Mouse (Mus musculus) bone marrow macrophage, adult 2 months (primary cell): ENCODE data around the gene Enpp3. TPM values are rescaled to one million over a fixed set of nuclear protein-coding genes. Genes with fewer than 3 reads are reported as not detected.
A peak's percentile ranks its signal among the peaks of the same experiment; 100 is the strongest.

ENCODE experiments used
- H3K27ac ChIP-seq: 2 replicates; pipeline ENCODE4 v1.5.1; 2012; ENCODE audit warnings: low read depth, low read length; ENCODE audit not compliant: insufficient read depth
- H3K4me1 ChIP-seq: 2 replicates; pipeline ENCODE4 v1.6.1; 2012; ENCODE audit warnings: low read length; ENCODE audit not compliant: control insufficient read depth, insufficient read depth
- H3K4me3 ChIP-seq: 2 replicates; pipeline ENCODE4 v1.5.1; 2012; ENCODE audit warnings: mild to moderate bottlenecking, low read length, moderate library complexity; ENCODE audit not compliant: insufficient read depth
- CTCF ChIP-seq: IDR thresholded peaks from 2 replicates; pipeline ENCODE4 v1.5.1; 2012; ENCODE audit warnings: low read depth, mild to moderate bottlenecking, low read length, moderate library complexity
- POLR2A ChIP-seq: IDR thresholded peaks from 2 replicates; pipeline ENCODE4 v1.6.1; 2012; ENCODE audit warnings: mild to moderate bottlenecking, low read depth, low read length, borderline replicate concordance
- polyA plus RNA-seq: library from polyadenylated mRNA; stranded (reverse); fragments of >200 nt; gene quantifications from 2 replicates; pipeline ENCODE4 v1.2.4, GENCODE M21; 2012; ENCODE audit not compliant: missing spikeins, insufficient read depth, insufficient read length

Gene Enpp3
- polyA plus RNA-seq, 1 experiment = not detected

DNA sequence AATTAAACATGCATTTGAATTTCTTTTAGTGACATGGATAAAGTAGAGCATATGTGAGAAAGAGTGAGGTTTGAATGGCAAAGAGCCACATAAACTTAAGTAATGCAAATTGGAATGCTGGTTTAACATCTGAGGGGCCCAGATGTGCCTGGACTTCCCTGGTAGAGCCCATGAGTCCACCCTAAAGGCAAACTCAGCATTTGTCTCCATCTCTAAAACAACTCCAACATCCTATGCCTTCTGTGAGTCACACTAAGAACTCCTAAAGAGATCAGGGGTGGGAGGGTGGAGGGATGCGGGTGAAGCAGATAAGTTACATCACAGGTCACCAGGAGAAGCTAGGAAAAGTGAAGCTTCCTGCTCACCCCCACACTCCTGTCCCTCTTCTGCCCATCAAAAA lies 76.6 kb downstream of the Enpp3 start:
- no peak for TF ChIP-seq CTCF
- no peak for TF ChIP-seq POLR2A
- Histone ChIP-seq H3K4me3 (no peak overlapping the region), H3K27ac (no peak overlapping the region), H3K4me1 (peaks cover 4% of the 10 kb centered on the region; the same call in 1 of the 2 replicates)

DNA sequence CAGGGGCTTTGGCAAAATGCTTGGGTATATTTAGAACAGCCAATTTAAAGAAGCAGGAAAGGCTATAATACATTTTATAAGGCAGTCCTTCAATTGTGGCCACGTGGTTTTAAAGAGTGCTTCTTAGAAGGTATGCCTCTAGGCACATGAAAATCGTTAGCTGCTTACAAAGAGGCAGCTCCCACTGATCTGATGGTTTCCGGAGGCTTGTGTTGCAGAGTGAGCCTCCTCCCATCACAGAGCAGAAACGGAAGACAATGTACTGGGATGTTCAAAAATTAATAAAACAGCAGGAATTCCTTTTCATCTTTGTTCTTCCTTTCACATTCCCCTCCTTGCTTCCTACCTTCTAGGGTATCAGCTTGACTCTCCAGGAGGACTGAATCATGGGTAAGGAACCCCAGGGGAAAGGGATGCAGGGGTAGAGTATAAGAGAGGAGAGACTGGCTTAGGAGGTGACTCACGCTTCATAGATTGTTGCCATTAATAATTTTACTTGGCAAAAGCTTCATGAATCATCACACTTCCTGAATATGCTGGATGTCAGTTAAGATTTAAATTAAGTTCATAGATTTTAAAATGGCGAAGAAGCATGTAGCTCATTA lies 77.4 kb downstream of the Enpp3 start:
- Histone ChIP-seq H3K4me1 (peaks cover 4% of the 10 kb centered on the region; the same call in 1 of the 2 replicates), H3K27ac (no peak overlapping the region), H3K4me3 (no peak overlapping the region)
- TF ChIP-seq POLR2A (no peak), CTCF (no peak)

DNA sequence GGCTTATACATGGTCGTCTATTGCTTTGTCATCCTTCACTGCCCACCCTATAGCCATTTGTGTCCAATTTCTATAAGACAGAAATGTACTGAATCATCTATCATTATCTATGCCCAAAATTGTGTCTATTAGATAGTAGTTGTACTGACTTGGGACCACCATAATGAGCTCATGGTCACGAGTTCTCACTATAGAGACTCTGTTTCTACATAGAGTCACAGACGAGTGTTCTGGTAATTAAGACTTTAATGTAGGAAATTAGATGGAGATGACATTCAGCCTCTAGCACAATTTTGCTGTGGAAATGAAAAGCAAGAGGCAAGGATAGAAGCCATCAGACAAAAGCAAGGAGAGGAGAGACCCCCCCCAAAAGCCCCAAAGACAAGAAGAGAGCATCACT lies 78.0 kb downstream of the Enpp3 start:
- no peak for TF ChIP-seq POLR2A
- Histone ChIP-seq H3K4me3 (no peak overlapping the region), H3K27ac (no peak overlapping the region), H3K4me1 (peaks cover 4% of the 10 kb centered on the region; the same call in 1 of the 2 replicates)

DNA sequence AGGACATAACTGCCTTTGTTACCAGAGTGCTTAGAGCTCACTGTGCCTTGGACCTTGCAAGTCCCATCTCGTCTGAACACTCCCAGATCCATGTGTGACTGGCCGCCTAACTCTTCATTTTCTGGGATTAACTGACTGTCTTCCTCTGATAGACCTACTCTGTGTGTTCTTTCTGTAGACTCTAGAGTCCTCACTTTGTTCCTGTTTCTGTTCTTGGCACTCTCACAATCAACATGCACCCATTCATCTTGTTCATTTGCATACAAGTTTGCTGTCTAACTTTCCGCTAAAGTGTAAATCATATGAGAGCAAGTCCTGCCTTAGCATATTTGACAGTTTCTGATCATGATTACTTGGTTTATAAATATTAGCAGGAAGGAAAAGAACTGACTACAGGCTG lies 79.4 kb downstream of the Enpp3 start:
- TF ChIP-seq CTCF (no peak), POLR2A (no peak)
- H3K4me1 ChIP-seq = peaks cover 4% of the 10 kb centered on the region; the same call in 1 of the 2 replicates

DNA sequence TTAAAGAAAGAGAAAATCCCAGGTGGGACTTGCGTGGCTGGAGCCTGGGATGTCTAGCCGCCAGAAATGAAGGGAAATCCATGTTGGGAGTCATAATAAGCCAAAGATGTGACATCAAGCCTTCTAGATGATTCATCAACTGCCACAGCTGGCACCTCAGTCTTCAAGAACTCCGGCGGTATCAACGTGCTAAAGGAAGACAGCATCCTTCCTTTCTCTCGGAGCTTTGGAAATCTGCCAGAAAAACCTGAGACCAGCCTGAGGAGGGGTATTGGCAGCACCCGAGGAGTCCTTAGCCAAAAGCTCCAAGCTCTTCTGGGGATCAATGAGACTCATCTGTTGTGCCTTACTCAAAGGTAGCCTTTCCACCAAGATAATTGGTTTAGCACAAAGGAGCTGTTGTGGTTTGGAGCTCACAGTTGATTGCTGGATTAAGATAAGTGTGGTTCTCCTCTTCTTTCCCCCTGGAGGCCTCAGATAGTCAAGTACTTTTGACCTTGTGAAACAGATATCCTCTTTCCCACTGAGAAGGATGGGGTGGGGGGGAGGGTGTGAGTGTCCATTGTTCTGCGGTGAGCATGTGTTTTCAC lies 84.2 kb downstream of the Enpp3 start:
- Histone ChIP-seq H3K27ac (no peak overlapping the region), H3K4me3 (no peak overlapping the region), H3K4me1 (no peaks in the 10 kb centered on the region)
- TF ChIP-seq CTCF (no peak), POLR2A (no peak)

More for the DNA sequence above, 79.4 kb downstream of the Enpp3 start:
- H3K27ac ChIP-seq = no peak overlapping the region
- no peak overlapping the region for H3K4me3 ChIP-seq

DNA sequence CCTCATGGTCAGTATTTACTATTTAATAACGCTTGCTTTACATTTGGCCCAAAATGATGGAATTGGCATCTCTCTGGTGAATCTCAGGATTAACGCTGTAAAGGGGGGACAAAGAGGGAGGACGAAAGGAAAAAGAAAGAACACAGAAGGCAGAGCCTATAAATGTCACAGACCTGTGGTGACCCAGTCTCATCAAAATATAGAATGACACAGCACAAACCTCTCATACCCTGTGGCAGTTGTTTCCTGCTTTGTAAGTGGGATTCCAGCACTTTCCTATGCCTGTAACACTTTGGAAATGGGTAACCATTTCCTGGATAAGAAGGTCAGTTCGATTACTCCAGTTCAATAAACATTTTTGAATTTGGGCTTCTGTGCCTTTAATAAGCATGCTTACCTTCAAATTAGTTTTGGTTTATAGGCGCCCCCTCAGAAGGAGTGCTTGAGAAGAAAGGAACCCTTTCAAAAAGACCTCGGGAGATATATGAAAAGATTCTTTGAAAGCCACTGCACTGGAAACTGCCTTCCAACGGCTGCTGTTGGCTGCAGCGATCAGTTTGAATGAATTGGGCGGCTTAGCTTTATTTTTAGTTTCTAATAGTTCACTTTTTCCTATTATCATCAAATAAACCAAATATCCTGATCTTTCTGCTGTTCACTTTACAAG lies 87.6 kb downstream of the Enpp3 start:
- no peak overlapping the region for H3K4me3 ChIP-seq

DNA sequence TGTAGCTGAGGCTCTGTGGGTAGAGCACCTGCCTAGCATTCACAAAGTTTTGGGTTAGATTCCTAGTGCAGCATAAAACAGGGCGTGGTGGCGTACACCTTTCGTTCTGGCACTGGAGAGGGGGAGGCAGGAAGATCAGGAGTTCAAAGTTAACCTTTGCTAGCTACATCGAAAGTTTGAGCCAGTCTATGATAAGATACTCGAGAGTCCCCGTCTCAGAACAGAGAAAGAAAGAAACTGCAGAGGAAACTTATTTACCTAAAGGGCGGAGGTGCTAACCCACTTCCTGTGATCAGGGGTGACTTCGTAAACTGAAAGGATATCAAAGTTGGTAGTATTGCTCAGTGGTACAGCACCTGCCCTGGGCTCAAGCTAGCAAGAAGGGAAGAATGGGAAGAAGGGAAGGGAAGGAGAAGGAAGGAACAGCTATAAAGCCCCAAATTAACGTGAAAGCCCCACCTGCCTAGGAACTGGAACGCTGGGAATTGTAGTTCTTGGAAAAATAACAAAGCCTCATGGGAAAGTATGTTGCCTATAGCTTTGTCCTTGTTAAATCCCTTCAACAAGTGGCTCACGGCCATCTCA lies 88.3 kb downstream of the Enpp3 start:
- no peaks in the 10 kb centered on the region for H3K4me1 ChIP-seq
- H3K4me3 ChIP-seq = peak overlapping the region; percentile 44
- TF ChIP-seq POLR2A (no peak), CTCF (no peak)
- no peak overlapping the region for H3K27ac ChIP-seq

More for the DNA sequence above, 87.6 kb downstream of the Enpp3 start:
- H3K4me1 ChIP-seq = no peaks in the 10 kb centered on the region
- no peak overlapping the region for H3K27ac ChIP-seq
- TF ChIP-seq POLR2A = no peak
- no peak for TF ChIP-seq CTCF

DNA sequence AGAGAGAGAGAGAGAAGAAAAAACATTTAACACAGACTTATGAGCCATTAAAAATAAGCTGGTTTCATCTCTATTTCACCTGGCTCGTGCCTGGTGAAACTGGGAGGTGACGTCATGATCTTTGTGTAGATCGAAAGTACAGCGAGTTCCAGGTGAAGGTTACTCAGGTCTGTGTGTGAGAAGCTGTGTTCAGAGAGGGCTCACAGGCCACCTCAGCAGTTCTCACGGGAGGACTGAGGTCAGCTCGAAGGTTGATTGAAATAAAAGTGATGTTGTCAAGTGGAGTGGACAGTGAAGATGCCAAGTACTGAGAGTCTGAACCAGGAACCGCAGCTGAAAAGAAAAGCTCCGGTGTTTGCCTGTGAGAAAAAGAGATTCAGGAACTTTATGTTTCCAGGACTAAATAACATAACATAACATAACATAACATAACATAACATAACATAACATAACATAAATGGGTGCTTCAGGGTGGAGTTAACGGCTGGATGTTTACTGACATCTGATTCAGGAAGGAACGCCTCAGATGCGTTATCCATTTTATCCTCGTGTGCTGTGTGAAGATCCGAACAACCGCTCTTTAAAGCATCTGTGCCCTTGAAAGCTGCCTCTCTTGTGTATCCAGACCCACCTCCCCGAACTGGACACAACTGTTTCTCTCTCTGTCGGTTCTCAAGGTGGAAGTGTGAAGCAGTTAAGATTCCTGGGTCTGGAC lies 88.9 kb downstream of the Enpp3 start:
- no peak overlapping the region for H3K27ac ChIP-seq
- no peak for TF ChIP-seq CTCF
- no peak for TF ChIP-seq POLR2A
- peak overlapping the region; percentile 44 for H3K4me3 ChIP-seq
- H3K4me1 ChIP-seq = no peaks in the 10 kb centered on the region

DNA sequence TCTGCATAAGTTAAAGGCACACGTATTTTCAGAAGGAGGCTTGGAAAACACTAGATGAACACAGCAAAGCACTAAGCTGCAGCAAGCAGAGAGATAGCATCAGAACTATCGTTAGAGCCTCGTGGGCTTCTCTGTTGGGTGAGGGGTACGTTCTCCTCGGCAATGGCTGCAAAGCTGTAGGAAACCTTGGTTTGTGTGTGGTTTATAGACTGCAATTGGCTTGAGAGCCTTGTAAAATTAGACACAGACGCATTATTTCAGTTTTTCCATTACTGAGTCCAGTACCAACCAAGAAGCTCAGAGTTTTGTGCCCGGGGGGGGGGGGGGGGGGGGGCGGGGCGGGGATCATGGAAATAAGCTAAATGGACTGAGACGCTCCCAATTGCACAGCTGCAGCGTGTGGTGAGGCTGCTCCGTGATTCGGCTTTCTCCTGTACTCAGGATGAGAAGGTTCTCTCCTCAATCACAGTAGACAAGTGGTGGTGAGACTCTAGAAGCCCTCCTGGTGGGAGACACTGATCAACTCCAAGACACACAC lies 99.6 kb downstream of the Enpp3 start:
- Histone ChIP-seq H3K4me3 (no peak overlapping the region), H3K4me1 (no peaks in the 10 kb centered on the region), H3K27ac (no peak overlapping the region)
- no peak for TF ChIP-seq POLR2A
- TF ChIP-seq CTCF = no peak
